Mouse (Mus musculus) liver, adult 2 months (tissue): Measurements from ENCODE around the gene Fam24a.

ENCODE experiments used
- CTCF ChIP-seq: fragments of 200-500 bp; IDR thresholded peaks from 2 replicates; pipeline ENCODE4 v1.5.1; 2011; ENCODE audit warnings: low read depth, low read length, control low read depth
- POLR2A ChIP-seq: fragments of 200-500 bp; IDR thresholded peaks from 2 replicates; pipeline ENCODE4 v1.6.1; 2011; ENCODE audit warnings: low read length, control low read depth; ENCODE audit not compliant: insufficient read depth; ENCODE audit errors: extremely low read depth

DNA sequence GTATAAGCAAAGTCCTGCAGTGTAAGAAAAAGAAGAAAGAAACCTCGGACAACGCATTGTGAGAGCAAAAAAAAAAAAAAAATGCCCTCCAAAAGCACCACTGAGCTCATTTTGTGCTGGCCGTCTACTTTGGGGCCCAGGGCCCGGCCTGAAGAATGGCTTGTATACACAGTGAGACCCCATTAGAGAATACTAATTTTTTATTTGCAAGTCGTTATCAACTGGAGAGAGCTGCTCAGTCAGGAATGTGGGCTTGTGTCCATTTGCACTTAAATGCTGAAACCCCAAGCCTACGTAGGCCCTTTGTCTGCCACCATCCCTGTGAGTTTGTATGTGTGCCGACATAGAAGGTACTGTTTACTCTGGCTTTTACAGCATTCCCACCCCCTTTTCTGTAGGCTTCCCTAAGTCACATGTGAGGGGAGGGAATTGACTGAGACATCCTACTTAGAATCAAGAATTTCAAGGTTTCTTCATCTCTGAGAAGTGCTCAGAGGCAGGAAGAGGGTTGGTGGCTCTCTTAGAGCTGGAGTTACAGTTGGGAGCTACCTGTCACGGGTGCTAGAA is 3.9 kb downstream of the Fam24a start:
- TF ChIP-seq CTCF (no peak), POLR2A (no peak)
